Mouse (Mus musculus): ENCODE measurements around the gene Eef1a2. TPM values are rescaled to one million over a fixed set of nuclear protein-coding genes. Genes with fewer than 3 reads are reported as not detected.

Gene Eef1a2
- polyA plus RNA-seq, 1 experiment, result not detected

DNA sequence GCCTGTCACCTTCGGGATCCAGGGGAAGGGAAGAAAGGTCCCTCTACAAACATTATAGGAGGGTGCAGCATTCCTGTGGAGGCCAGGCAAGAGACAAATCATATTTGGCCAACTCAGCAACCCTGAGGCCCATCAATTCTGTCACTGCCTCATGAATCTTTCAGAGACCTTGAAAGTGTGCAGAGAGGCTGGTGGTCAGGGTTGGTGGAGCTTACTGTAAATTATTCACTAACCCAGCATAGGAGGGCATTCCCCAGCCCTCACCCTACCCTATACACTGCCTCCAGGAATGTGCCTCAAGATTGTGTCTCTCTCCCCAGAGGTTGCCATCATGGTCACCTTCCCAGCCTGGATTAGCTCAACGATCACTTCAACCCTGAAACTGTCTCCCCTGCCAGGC, 12.1 kb downstream of the Eef1a2 start:
- no peaks in the 10 kb centered on the region for H3K4me1 ChIP-seq (ENCODE audit: control insufficient read depth, insufficient read depth, low read length)
- no peaks in the 10 kb centered on the region; the same call in 1 of the 2 replicates for H3K27me3 ChIP-seq (ENCODE audit: control insufficient read depth, insufficient read depth, low read length, poor library complexity, severe bottlenecking)
- no peak overlapping the region for H3K27ac ChIP-seq (ENCODE audit: insufficient read depth, low read length)
- no peak overlapping the region for H3K4me3 ChIP-seq (ENCODE audit: low read depth, low read length)
- no peak overlapping the region for H3K9ac ChIP-seq (ENCODE audit: low read depth, poor library complexity, severe bottlenecking)
- H3K9me3 ChIP-seq (replicated peaks; ENCODE audit: control insufficient read depth, insufficient read depth, low read length, poor library complexity, severe bottlenecking), result no peaks in the 10 kb centered on the region
- no peaks in the 10 kb centered on the region for H3K36me3 ChIP-seq (ENCODE audit: control insufficient read depth, insufficient read depth, low read length, poor library complexity, severe bottlenecking)
- TF ChIP-seq EP300 (IDR thresholded peaks at IDR 0.05; ENCODE audit: insufficient read depth, low read depth, low read length), result no peak
- TF ChIP-seq POLR2A (IDR thresholded peaks at IDR 0.05; ENCODE audit: insufficient read depth, low read length), result no peak
- TF ChIP-seq CTCF (IDR thresholded peaks at IDR 0.05; ENCODE audit: low read depth, low read length), result no peak

DNA sequence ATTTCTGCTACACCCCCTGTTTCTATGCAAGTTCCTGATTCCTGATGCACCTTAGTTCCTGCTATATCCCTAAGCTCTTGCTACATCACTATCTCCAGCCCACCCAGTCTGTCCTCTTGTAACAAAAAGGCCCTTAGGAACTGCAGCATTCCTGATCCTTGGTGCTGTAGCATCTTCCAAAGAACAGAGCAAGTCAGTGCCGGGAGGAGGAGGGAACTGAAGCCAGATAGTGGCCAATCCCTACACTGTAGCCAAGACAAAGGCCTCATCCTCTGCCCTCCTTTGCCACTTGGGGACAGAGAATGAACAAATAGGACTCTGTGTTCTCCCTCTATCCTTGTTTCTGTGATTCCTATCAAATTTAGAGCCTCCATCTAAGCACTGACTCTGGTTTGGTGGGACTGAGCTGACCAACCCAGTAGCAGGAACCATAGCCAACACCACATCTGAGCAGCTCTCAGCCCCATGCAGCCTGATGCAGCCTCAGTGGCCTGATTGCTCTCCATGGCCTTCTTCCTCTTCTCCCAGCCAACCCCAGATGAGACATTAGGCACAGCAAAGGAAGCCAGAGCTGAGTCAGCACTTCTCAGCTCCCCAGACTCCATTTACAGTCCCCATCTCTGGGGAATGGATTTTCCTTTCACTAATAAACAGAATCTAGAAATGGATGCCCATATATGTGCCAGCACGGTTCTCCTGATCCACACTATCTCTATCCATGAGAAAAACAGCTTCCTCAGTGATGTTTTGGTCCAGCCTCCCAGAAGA, 13.1 kb downstream of the Eef1a2 start:
- Histone ChIP-seq H3K9ac (ENCODE audit: low read depth, poor library complexity, severe bottlenecking) (no peak overlapping the region), H3K4me3 (ENCODE audit: low read depth, low read length) (no peak overlapping the region), H3K27ac (ENCODE audit: insufficient read depth, low read length) (no peak overlapping the region), H3K9me3 (replicated peaks; ENCODE audit: control insufficient read depth, insufficient read depth, low read length, poor library complexity, severe bottlenecking) (no peaks in the 10 kb centered on the region), H3K4me1 (ENCODE audit: control insufficient read depth, insufficient read depth, low read length) (no peaks in the 10 kb centered on the region), H3K36me3 (ENCODE audit: control insufficient read depth, insufficient read depth, low read length, poor library complexity, severe bottlenecking) (no peaks in the 10 kb centered on the region), H3K27me3 (ENCODE audit: control insufficient read depth, insufficient read depth, low read length, poor library complexity, severe bottlenecking) (no peaks in the 10 kb centered on the region)
- TF ChIP-seq EP300 (IDR thresholded peaks at IDR 0.05; ENCODE audit: insufficient read depth, low read depth, low read length) (no peak), POLR2A (IDR thresholded peaks at IDR 0.05; ENCODE audit: insufficient read depth, low read length) (no peak), CTCF (IDR thresholded peaks at IDR 0.05; ENCODE audit: low read depth, low read length) (no peak)

DNA sequence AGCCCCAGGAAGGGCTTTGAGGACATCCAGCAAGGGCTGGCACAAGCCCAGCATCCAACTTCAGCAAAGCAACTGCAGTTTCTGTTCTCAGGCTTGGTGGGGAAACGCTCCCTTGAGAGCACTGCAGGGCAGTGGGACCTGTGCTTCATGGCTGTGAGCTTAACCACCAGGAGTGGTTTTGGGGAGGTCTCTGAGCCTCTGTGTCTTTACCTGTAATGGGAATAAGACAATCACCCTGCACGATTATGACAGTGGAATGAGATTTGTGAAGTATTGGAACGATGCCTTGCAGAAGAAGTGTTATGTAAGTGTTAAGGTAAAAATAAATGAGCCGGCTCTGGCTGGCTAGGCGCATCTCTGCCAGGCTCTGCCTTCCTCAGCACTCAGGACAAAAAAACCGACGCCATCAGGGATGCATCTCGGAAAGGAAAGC, 14.1 kb downstream of the Eef1a2 start:
- Histone ChIP-seq H3K9me3 (replicated peaks; ENCODE audit: control insufficient read depth, insufficient read depth, low read length, poor library complexity, severe bottlenecking) (no peaks in the 10 kb centered on the region), H3K4me3 (ENCODE audit: low read depth, low read length) (no peak overlapping the region), H3K27ac (ENCODE audit: insufficient read depth, low read length) (no peak overlapping the region), H3K36me3 (ENCODE audit: control insufficient read depth, insufficient read depth, low read length, poor library complexity, severe bottlenecking) (no peaks in the 10 kb centered on the region), H3K9ac (ENCODE audit: low read depth, poor library complexity, severe bottlenecking) (no peak overlapping the region), H3K27me3 (ENCODE audit: control insufficient read depth, insufficient read depth, low read length, poor library complexity, severe bottlenecking) (no peaks in the 10 kb centered on the region), H3K4me1 (ENCODE audit: control insufficient read depth, insufficient read depth, low read length) (no peaks in the 10 kb centered on the region)
- TF ChIP-seq POLR2A (IDR thresholded peaks at IDR 0.05; ENCODE audit: insufficient read depth, low read length) (no peak), EP300 (IDR thresholded peaks at IDR 0.05; ENCODE audit: insufficient read depth, low read depth, low read length) (no peak), CTCF (IDR thresholded peaks at IDR 0.05; ENCODE audit: low read depth, low read length) (no peak)

- Histone ChIP-seq H3K9ac (ENCODE audit: low read depth, poor library complexity, severe bottlenecking) (no peak overlapping the region), H3K27ac (ENCODE audit: insufficient read depth, low read length) (no peak overlapping the region), H3K9me3 (replicated peaks; ENCODE audit: control insufficient read depth, insufficient read depth, low read length, poor library complexity, severe bottlenecking) (no peaks in the 10 kb centered on the region), H3K27me3 (ENCODE audit: control insufficient read depth, insufficient read depth, low read length, poor library complexity, severe bottlenecking) (no peaks in the 10 kb centered on the region), H3K4me3 (ENCODE audit: low read depth, low read length) (no peak overlapping the region), H3K4me1 (ENCODE audit: control insufficient read depth, insufficient read depth, low read length) (no peaks in the 10 kb centered on the region), H3K36me3 (ENCODE audit: control insufficient read depth, insufficient read depth, low read length, poor library complexity, severe bottlenecking) (no peaks in the 10 kb centered on the region)
- TF ChIP-seq CTCF (IDR thresholded peaks at IDR 0.05; ENCODE audit: low read depth, low read length), result no peak
- no peak for TF ChIP-seq POLR2A (IDR thresholded peaks at IDR 0.05; ENCODE audit: insufficient read depth, low read length)
- no peak for TF ChIP-seq EP300 (IDR thresholded peaks at IDR 0.05; ENCODE audit: insufficient read depth, low read depth, low read length)
These were observed 17.1 kb downstream of the Eef1a2 start for GRCm38 (mm10) chr2:181139641-181140193.

DNA sequence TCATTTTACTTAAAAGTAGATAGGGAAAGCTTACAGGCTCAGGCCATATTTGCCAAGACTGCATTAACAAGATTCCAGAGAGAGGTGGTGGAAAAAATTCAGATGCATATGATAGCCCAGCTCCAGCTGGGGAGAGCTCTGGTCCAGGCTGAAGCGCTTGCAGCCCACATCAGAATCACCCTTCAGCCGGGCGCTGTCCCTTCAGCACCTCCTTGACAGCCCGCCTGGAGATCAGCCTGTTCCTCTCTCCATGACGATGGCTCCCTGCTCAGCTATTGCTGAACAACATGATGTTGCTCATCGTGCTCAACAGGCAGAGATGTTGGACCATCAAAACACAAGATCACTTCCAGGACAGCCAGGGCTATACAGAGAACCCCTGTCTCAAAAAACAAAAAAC, 19.9 kb downstream of the Eef1a2 start:
- no peak overlapping the region for H3K27ac ChIP-seq (ENCODE audit: insufficient read depth, low read length)
- H3K4me3 ChIP-seq (ENCODE audit: low read depth, low read length), result no peak overlapping the region
- no peaks in the 10 kb centered on the region for H3K27me3 ChIP-seq (ENCODE audit: control insufficient read depth, insufficient read depth, low read length, poor library complexity, severe bottlenecking)
- H3K4me1 ChIP-seq (ENCODE audit: control insufficient read depth, insufficient read depth, low read length), result no peaks in the 10 kb centered on the region
- no peaks in the 10 kb centered on the region for H3K9me3 ChIP-seq (replicated peaks; ENCODE audit: control insufficient read depth, insufficient read depth, low read length, poor library complexity, severe bottlenecking)
- no peaks in the 10 kb centered on the region for H3K36me3 ChIP-seq (ENCODE audit: control insufficient read depth, insufficient read depth, low read length, poor library complexity, severe bottlenecking)
- H3K9ac ChIP-seq (ENCODE audit: low read depth, poor library complexity, severe bottlenecking), result no peak overlapping the region
- no peak for TF ChIP-seq EP300 (IDR thresholded peaks at IDR 0.05; ENCODE audit: insufficient read depth, low read depth, low read length)
- TF ChIP-seq POLR2A (IDR thresholded peaks at IDR 0.05; ENCODE audit: insufficient read depth, low read length), result no peak
- no peak for TF ChIP-seq CTCF (IDR thresholded peaks at IDR 0.05; ENCODE audit: low read depth, low read length)

DNA sequence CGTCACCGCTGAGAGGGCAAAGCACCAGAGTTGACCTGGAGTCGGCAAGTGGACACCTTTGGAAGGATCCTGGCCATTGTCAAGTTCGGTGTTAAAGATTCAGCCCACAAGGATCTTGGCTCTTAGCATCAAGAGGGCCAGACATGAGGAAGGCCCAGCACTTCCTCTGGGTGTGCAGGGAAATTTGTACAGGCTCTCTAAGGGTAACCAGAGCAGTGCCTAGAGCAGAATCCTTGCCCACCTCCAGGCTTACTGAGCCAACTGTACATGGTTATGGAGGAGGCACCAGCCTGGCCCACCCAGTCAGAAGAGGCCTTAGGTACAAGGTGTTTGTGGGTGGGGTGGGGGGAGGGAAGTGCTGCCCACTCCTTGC, 21.4 kb downstream of the Eef1a2 start:
- H3K9me3 ChIP-seq (replicated peaks; ENCODE audit: control insufficient read depth, insufficient read depth, low read length, poor library complexity, severe bottlenecking), result no peaks in the 10 kb centered on the region
- H3K4me1 ChIP-seq (ENCODE audit: control insufficient read depth, insufficient read depth, low read length), result no peaks in the 10 kb centered on the region
- H3K4me3 ChIP-seq (ENCODE audit: low read depth, low read length), result 0 out of 2 replicates have a peak overlapping the region, but pooled peaks have one; percentile 21
- H3K27me3 ChIP-seq (ENCODE audit: control insufficient read depth, insufficient read depth, low read length, poor library complexity, severe bottlenecking), result no peaks in the 10 kb centered on the region
- TF ChIP-seq POLR2A (IDR thresholded peaks at IDR 0.05; ENCODE audit: insufficient read depth, low read length) (no peak), CTCF (IDR thresholded peaks at IDR 0.05; ENCODE audit: low read depth, low read length) (no peak), EP300 (IDR thresholded peaks at IDR 0.05; ENCODE audit: insufficient read depth, low read depth, low read length) (no peak)
- H3K36me3 ChIP-seq (ENCODE audit: control insufficient read depth, insufficient read depth, low read length, poor library complexity, severe bottlenecking), result no peaks in the 10 kb centered on the region
- H3K27ac ChIP-seq (ENCODE audit: insufficient read depth, low read length), result no peak overlapping the region
- H3K9ac ChIP-seq (ENCODE audit: low read depth, poor library complexity, severe bottlenecking), result no peak overlapping the region; the same call in 1 of the 2 replicates

All from ES-Bruce4 (cell line).